Mouse (Mus musculus) cerebellum, adult 2 months (tissue): Measurements from ENCODE around the gene Ptgis.

ENCODE experiments used
- CTCF ChIP-seq: fragments of 200-500 bp; IDR thresholded peaks from 2 replicates; pipeline ENCODE4 v1.5.1; 2011; ENCODE audit warnings: low read depth, mild to moderate bottlenecking, control low read depth, low read length, moderate library complexity, borderline replicate concordance; ENCODE audit not compliant: insufficient read depth
- POLR2A ChIP-seq: fragments of 200-500 bp; IDR thresholded peaks from 2 replicates; pipeline ENCODE4 v1.6.1; 2011; ENCODE audit warnings: low read length, control low read depth, borderline replicate concordance; ENCODE audit not compliant: insufficient read depth

DNA sequence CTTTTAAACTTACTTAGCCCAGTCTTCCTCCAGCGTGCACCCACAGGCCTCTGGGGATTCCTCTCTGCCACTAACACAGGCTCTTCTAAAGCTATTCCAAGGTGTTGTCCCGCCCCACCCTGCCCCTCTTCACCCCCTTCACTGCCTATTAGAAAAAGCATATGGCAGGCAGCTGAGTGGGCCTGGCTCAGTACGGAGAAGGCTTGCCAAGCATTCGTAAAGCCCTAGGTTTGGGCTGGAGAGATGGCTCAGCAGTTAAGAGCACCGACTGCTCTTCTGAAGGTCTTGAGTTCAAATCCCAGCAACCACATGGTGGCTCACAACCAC, 7.4 kb downstream of the Ptgis start:
- no peak for TF ChIP-seq POLR2A
- no peak for TF ChIP-seq CTCF
